Mouse (Mus musculus) mature B cell (primary cell): ENCODE measurements around the gene Prelp.
"Not testable (repeated sequence)": the region's sequence is repeated elsewhere in the genome, so short reads cannot be mapped to it uniquely, and the experiment has no call there.

ENCODE experiments used
- in situ Hi-C: fragments of 300-500 bp; cut with MboI; formaldehyde crosslinking; loops from 2 replicates; pipeline ENCODE4 v1.14.3; 2019

Gene Prelp

GRCm38 (mm10) chr1:133921304-133921751, at the start of gene Prelp:
Prelp (minus strand) TSS chr1:133921414.
- in situ Hi-C loops = loop anchor here (25.0 kb wide), 1 partner anchor 191 kb away; the partner anchor contains the start of gene Chit1

GRCm38 (mm10) chr1:133969427-133969826, 48.2 kb upstream of the Prelp start:
- in situ Hi-C loops = no loop called here

DNA sequence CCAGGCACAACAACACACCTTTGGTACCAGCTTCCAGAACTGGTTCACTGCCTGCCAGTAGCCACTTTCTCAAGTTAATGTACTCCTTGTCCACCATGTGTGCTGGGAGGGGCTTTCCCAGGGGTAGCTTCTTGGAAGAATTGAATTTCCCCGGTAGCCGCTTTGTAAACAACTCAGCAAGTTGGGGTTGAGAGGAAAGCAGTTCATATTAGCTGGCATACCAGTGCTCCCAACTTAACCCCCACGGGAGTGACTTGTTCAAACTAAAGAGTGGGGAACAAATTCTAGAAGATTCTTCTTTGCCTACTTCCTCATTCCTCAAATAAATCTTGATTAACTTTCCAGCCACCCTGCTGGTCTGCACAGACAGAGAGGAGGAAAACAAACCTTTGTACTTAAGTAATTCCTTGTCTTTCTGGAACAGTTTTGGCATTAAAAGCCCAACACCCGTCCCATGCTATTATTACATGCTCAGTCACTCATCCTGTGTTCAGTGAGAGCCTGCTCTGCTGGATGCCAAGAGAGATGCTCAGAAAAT, 47.6 kb upstream of the Prelp start:
- in situ Hi-C loops = no loop called here

DNA sequence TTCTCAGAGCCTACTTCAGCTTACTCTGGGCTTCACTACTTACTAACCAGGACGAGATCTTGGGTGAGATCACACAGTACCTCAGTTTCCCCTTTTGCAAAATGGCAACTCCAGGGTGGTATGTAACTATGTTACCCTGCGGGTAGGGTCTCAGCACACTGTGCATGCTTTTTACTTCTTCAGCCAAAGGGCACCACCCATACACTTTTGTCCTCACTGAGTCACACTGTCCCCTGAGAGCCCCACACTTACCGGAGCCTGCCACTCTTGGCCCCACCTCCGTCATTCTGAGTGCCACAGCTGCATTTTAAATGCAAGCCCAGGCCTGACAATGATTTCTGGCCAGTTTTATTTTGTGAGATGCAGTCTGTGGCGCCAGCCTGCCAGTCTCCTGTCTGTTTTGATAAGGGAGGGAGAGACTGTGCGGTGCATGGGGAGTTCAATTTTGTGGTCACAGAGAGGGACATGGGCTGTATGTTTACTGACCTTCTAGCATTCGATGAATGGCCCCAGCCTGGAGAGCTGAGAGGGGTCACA, 46.3 kb upstream of the Prelp start:
- in situ Hi-C loops = no loop called here

DNA sequence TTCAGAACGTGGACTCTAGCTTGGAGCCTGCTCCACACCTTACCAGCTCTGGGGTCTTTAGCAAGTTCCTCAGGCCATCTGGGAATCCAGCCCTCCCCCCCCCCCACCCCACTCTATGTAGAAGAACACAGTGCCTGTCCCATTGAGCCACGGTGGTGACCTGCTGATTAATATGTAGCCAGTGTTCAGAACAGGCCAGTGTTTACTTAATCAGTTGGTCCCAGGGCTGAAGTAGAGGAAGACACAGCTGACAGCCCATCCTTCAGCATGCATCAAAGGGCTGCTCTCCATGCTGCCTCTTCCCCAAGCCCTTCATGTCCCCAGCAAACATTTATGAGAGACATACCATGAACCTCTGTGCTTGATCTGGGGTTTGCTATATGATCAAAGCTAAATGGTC, 44.8 kb upstream of the Prelp start:
- in situ Hi-C loops = no loop called here

GRCm38 (mm10) chr1:133965298-133965697, 44.1 kb upstream of the Prelp start:
- in situ Hi-C loops = no loop called here

DNA sequence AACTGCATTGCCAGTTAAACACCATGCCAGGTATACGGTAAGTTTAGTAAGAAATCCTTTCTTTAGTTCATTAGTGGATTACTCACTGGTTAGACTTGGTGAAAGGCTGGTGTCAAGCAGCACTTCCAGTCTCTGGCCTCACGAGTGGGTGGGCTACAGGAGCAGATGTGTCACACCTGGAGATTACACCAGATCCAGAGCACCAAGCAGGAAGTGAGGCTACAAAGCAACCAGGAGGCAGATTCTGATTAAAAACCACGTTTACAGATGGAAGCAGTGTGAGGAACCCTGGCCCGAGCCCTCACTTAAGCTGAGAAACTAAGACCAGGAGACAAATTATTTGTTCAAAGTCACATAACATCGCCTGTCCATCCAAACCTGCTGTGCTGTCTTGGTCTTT, 43.5 kb upstream of the Prelp start:
- in situ Hi-C loops = no loop called here

GRCm38 (mm10) chr1:133963578-133963977, 42.4 kb upstream of the Prelp start:
- in situ Hi-C loops = not testable (repeated sequence)

DNA sequence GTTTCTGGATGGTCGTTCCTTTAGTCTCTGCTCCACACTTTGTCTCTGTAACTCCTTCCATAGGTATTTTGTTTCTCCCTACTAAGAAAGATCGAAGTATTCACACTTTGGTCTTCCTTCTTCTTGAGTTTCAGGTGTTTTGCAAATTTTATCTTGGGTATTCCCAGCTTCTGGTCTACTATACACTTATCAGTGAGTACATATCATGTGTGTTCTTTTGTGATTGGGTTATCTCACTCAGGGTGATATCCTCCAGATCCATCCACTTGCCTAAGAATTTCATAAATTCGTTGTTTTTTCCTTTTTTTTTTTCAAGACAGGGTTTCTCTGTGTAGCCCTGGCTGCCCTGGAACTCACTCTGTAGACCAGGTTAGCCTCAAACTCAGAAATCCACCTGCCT, 41.9 kb upstream of the Prelp start:
- in situ Hi-C loops = not testable (repeated sequence)

DNA sequence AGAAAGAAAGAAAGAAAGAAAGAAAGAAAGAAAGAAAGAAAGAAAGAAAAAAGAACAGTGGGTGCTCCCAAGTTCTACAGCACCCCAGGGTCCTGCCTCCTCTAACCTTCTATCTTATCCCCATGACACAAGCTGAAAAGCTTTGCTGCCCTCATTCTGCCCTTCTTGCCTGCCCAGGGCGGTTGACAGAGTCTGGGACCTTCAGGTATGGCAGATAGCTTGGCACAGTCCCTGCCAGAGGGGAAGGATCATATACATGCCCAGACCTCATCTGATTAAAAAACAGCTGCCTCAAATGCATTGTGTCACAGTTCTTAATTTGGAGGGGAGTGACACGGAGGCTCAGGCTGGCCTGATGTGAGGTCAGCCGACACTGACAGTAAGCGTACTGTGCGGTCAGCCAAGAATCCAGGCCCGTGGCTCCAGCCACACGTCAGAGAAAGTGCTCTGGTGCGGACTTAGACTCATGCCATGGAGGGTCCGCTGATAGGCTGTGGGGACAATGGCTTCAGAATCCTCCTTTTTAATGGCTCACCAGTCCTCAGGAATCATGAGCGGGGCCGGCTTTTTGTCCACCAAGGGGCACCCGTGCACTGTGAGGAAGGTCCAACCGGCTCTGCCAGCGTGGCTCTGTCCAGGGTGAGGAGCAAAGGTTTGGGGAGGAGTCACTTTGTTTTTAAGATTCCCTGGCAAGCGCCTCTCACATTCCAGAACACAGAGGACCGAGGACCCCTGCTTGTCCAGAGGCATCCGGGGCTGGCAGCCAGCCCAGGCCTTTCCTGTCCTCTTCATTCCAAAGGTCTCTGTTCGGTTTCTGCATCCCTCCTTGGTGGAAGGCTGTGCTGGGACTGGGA, 40.3 kb upstream of the Prelp start:
- in situ Hi-C loops = no loop called here

- in situ Hi-C loops = no loop called here
Measured at GRCm38 (mm10) chr1:133959521-133959920, 38.3 kb upstream of the Prelp start.

DNA sequence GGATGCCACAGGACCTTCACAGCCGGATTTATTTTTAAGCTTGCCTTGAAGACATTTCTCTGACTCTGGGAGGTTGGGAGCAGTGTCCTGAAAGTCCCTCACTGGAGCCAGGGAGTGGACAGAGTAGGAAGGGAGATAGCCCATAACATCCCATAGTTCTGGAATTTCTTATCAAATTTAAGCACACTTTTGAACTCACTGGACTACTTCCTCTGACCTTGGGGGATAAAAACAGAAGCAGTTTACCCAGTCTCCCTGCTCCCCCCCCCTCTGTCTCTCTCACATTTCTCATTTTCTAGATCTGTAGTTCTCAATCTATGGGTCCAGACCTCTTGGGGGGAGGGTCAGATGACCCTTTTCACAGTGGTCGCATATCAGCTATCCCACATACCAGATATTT, 32.8 kb upstream of the Prelp start:
- in situ Hi-C loops = no loop called here

DNA sequence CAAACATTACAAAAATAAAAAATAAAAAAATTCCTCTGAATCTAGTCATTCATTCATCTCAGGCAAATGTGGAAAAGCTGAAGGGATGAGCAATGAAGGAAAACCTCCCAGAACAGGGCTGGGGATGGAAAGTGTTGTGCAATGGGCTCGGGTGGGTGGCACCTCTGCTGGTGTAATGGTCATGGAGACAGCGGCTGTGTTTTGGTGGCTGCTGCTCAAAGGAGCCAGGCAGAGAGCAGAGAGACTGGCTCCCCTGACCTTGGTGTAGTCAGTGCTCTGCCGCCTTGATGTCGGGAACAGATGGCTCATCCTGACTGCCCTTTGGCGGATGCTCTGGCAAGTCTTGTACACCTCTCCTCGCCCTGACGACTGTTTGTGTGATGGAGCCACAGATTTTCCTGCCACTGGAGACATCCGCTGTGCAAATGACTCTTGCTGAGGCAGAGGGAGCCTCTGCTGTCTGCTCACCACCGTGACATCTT, 32.1 kb upstream of the Prelp start:
- in situ Hi-C loops = no loop called here

DNA sequence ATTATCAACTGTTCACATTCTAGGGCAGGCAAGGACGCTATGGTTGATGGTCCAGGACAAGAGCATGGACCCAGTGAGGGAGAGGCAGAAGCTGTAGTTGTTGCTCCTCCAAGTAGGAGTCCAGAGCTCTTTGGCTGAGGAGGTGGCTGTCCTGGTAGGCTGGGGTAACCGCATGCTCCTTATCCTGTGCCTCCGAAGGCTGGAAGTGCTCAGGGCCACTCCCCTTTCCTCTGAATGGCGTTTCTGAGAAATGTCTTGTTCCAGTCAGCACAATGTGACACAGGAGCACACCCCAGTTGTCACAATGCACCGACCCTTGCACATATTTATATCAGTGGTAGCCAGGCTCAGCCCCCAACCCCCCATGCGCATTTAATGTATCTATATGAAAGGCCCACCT, 30.4 kb upstream of the Prelp start:
- in situ Hi-C loops = no loop called here

DNA sequence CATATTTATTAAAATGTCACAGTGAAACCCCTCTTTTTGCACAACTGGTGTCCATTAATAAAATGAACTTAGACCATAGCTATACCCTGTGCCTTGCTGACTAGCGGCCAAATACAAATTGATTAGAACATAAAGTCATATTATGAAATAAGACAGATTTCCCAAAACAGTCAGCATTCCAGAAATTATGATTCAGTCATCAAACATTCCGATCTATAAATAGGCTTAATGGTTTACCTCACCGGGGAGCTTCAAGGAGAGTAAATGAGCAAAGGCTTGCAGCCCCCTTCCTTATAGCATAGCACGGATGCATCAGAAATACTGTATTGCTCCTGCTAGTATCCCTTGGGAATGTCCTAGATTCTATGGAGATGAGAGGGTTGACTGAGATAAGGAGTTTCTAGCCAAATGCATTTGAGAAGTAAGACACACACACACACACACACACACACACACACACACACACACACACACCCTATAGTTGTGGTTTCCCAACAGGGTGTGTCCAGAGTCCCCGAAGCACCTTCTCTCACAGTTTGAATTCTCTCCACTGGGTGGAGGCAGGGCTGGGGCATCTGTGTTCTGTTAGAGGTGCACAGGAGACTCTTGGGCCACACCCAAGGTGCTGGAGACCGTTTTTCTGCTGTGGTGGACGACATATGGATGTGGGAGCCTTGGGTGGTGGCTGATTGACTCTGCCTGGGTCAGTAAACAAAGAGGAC, 29.0 kb upstream of the Prelp start:
- in situ Hi-C loops = no loop called here

- in situ Hi-C loops = no loop called here
Measured at GRCm38 (mm10) chr1:133945106-133945505, 23.9 kb upstream of the Prelp start.

DNA sequence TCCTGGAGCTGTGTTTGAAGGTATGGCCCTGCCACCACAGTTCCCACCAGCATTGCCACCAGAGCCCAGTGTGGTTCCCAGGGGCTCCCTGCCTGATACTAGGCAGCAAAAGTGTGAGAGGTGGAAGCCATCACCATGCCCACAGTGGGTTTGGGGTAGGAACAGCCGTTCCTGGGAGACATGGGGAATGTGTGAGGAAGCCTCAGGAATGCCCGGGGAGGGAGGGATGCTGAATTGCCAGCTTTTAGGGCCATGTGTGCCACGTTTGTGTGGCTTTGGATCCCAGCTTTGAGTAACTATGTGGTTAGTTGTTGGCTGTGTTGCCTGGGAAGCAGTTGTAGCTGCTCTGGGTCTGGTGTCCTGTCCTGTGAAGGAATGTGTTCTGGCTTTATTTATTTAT, 20.7 kb upstream of the Prelp start:
- in situ Hi-C loops = no loop called here

- in situ Hi-C loops = no loop called here
Measured at GRCm38 (mm10) chr1:133941158-133941860, 20.1 kb upstream of the Prelp start.

- in situ Hi-C loops = no loop called here
Measured at GRCm38 (mm10) chr1:133940481-133941092, 19.4 kb upstream of the Prelp start.

- in situ Hi-C loops = no loop called here
Measured at GRCm38 (mm10) chr1:133939708-133940107, 18.5 kb upstream of the Prelp start.

GRCm38 (mm10) chr1:133936169-133936568, 15.0 kb upstream of the Prelp start:
- in situ Hi-C loops = no loop called here
